Mouse (Mus musculus) C2C12 (cell line): ENCODE data around the gene Ift52. TPM values are rescaled to one million over a fixed set of nuclear protein-coding genes. Genes with fewer than 3 reads are reported as not detected.

Source experiments
- H3K27me3 ChIP-seq: one replicate; pipeline ENCODE4 v1.6.1; 2011; ENCODE audit not compliant: control insufficient read depth, insufficient read depth, insufficient read length
- H3K36me3 ChIP-seq: one replicate; pipeline ENCODE4 v1.6.1; 2011; ENCODE audit not compliant: control insufficient read depth, insufficient read depth
- H3K4me3 ChIP-seq: one replicate; pipeline ENCODE4 v1.5.1; 2011; ENCODE audit warnings: mild to moderate bottlenecking, control low read depth; ENCODE audit not compliant: poor library complexity, insufficient read depth, severe bottlenecking
- H3K79me2 ChIP-seq: one replicate; pipeline ENCODE4 v1.6.1; 2011; ENCODE audit not compliant: control insufficient read depth, insufficient read depth
- H3K79me3 ChIP-seq: one replicate; pipeline ENCODE4 v1.6.1; 2011; ENCODE audit warnings: low read depth, control low read depth
- H3ac ChIP-seq: one replicate; pipeline ENCODE3; 2011; ENCODE audit warnings: low read depth; ENCODE audit not compliant: control insufficient read depth, insufficient read length
- CEBPB ChIP-seq: IDR thresholded peaks from one replicate; pipeline ENCODE4 v1.6.1; 2011; ENCODE audit warnings: low read depth, mild to moderate bottlenecking, control low read depth, moderate library complexity
- CTCF ChIP-seq: IDR thresholded peaks from one replicate; pipeline ENCODE4 v1.5.1; 2011; ENCODE audit not compliant: control insufficient read depth, insufficient read depth, insufficient read length
- FOSL1 ChIP-seq: IDR thresholded peaks from one replicate; pipeline ENCODE4 v1.8.0; 2011; ENCODE audit warnings: mild to moderate bottlenecking, low read length; ENCODE audit not compliant: poor library complexity, insufficient read depth, severe bottlenecking
- MAX ChIP-seq: IDR thresholded peaks from one replicate; pipeline ENCODE4 v1.6.1; 2011; ENCODE audit warnings: mild to moderate bottlenecking, control low read depth
- MYOD1 ChIP-seq: IDR thresholded peaks from one replicate; pipeline ENCODE4 v1.6.1; 2011; ENCODE audit warnings: low read depth; ENCODE audit not compliant: control insufficient read depth, insufficient read length
- MYOG ChIP-seq: IDR thresholded peaks from one replicate; pipeline ENCODE4 v1.6.1; 2011; ENCODE audit not compliant: control insufficient read depth, insufficient read length; ENCODE audit errors: extremely low read depth
- USF1 ChIP-seq: IDR thresholded peaks from one replicate; pipeline ENCODE4 v1.6.1; 2011; ENCODE audit warnings: low read depth, mild to moderate bottlenecking, control low read depth, moderate library complexity
- polyA plus RNA-seq: library from polyadenylated mRNA; unstranded; fragments of >200 nt; fragmentation: generic; extraction: Trizol; gene quantifications from one replicate; pipeline ENCODE4 v1.2.1, GENCODE M21; 2012; ENCODE audit warnings: missing spikeins

Gene Ift52
- polyA plus RNA-seq, 1 experiment: 17.6 TPM

DNA sequence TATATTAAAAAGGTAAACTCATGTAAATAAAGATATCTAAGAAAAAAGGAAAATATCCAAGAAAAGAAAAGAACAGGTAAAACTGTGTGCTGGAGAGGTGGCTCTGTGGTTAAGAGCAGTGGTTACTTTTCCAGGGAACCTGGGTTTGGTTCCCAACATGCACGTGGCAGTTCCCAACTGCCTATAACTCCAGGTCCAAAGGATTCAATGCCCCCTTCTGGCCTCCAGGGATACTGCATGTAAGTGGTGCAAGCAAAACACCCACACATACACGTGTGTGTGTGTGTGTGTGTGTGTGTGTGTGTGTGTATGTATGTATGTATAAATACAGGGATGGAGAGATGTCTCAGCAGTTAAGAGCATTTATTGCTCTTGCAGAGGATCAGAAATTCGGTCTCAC lies 17.4 kb upstream of the Ift52 start:
- TF ChIP-seq MAX (peak; percentile 79), CEBPB (no peak), FOSL1 (no peak), USF1 (peak; percentile 2), MYOG (no peak), CTCF (peak; percentile 58), MYOD1 (no peak)
- H3K4me3 ChIP-seq: no peak overlapping the region
- H3K79me3 ChIP-seq: no peaks in the 10 kb centered on the region
- no peak overlapping the region for H3ac ChIP-seq
- H3K27me3 ChIP-seq: peaks cover 3% of the 10 kb centered on the region
- no peaks in the 10 kb centered on the region for H3K36me3 ChIP-seq
- H3K79me2 ChIP-seq: no peaks in the 10 kb centered on the region

DNA sequence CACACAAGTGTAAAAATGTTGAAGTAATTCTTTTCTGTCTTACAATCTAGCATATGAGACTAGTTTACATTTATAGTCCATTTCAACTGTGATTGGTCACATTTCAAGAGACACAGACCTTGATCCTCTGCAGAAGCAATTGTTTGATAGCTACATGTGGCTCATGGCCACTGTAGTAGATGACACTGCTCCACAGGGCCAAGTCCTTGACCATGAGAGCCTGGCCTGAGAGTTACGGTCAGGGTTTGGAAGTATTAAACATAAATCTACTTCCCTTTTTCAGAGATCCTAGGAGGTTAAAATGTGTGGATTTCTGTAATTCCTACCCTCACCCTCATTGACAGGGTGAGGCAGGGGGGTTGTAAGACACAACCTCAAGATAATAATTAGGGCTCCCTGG lies 16.1 kb upstream of the Ift52 start:
- Histone ChIP-seq H3K36me3 (no peaks in the 10 kb centered on the region), H3K79me2 (no peaks in the 10 kb centered on the region)
- TF ChIP-seq CTCF: no peak

DNA sequence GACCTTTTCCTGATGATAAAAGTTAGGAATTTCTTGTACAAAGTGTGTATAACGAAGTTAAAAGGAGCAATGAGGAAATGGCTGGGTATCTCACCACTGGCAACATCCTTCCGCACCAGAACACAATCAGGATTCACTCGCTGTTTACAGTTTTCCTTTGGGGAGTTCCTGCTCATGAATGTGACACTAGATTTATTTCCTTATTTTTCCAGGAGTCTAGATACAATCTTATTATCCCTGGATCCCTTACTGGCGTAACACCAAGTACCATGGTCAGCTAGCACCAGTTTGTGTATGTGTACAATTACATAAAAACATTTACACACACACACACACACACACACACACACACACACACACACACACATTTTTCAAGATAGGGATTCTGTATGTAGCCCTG lies 9.9 kb upstream of the Ift52 start:
- Histone ChIP-seq H3K27me3 (peaks cover 4% of the 10 kb centered on the region), H3K4me3 (no peak overlapping the region), H3ac (no peak overlapping the region), H3K79me2 (no peaks in the 10 kb centered on the region), H3K79me3 (no peaks in the 10 kb centered on the region), H3K36me3 (no peaks in the 10 kb centered on the region)
- no peak for TF ChIP-seq FOSL1
- TF ChIP-seq USF1: no peak
- TF ChIP-seq MYOG: no peak

More for the DNA sequence above, 16.1 kb upstream of the Ift52 start:
- Histone ChIP-seq H3K27me3 (peaks cover 4% of the 10 kb centered on the region), H3K79me3 (no peaks in the 10 kb centered on the region), H3ac (no peak overlapping the region), H3K4me3 (no peak overlapping the region)

DNA sequence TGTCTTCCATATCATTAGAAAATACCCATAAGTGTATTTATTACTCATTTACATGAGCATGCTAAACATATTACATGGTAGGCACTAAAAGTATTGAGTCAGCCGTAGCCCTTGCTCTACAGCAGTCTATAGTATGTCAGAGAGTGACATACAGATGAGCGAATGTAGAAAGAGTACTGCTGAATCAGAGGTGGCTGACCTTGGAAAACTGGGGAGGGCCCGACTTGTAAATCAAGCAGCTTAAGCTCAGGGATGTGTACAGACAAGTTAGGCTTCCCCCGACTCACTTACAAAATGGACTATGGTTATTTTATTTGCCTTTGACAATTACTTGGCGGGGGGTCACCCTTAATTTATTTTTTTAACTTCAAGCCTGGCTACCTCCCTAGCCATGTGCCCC lies 14.1 kb downstream of the Ift52 start:
- Histone ChIP-seq H3K4me3 (no peak overlapping the region), H3K36me3 (peaks cover 63% of the 10 kb centered on the region), H3K79me3 (no peaks in the 10 kb centered on the region), H3ac (no peak overlapping the region), H3K27me3 (no peaks in the 10 kb centered on the region), H3K79me2 (no peaks in the 10 kb centered on the region)
- TF ChIP-seq MYOG: no peak
- TF ChIP-seq CEBPB: no peak
- no peak for TF ChIP-seq FOSL1
- no peak for TF ChIP-seq CTCF
- no peak for TF ChIP-seq MAX
- TF ChIP-seq USF1: no peak
- no peak for TF ChIP-seq MYOD1

DNA sequence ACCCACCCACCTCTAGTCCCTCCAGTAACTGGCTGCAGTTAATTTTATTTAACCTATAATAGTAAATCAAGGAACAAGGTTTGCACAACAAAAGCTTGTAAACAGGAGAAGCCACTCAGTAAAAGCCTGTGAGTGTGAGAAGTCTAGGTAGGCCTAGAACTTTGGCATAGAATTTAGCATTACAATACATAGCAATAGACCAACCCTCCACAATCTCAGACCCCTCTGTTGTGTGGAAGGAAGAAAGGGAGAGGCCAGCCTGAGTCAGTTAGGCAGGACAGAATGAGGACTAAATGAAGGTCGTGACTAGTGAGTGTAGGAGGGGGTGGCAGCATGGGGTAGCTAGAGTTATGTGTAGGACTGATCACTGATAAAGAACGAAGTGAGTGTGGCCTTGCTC lies 14.6 kb downstream of the Ift52 start:
- peaks cover 67% of the 10 kb centered on the region for H3K36me3 ChIP-seq
- no peaks in the 10 kb centered on the region for H3K79me3 ChIP-seq
- H3ac ChIP-seq: no peak overlapping the region
- no peaks in the 10 kb centered on the region for H3K79me2 ChIP-seq
- no peaks in the 10 kb centered on the region for H3K27me3 ChIP-seq
- TF ChIP-seq USF1: no peak
- TF ChIP-seq FOSL1: no peak
- no peak for TF ChIP-seq MYOG
- TF ChIP-seq CTCF: no peak
- no peak for TF ChIP-seq CEBPB
- TF ChIP-seq MYOD1: no peak
- TF ChIP-seq MAX: no peak
- no peak overlapping the region for H3K4me3 ChIP-seq

DNA sequence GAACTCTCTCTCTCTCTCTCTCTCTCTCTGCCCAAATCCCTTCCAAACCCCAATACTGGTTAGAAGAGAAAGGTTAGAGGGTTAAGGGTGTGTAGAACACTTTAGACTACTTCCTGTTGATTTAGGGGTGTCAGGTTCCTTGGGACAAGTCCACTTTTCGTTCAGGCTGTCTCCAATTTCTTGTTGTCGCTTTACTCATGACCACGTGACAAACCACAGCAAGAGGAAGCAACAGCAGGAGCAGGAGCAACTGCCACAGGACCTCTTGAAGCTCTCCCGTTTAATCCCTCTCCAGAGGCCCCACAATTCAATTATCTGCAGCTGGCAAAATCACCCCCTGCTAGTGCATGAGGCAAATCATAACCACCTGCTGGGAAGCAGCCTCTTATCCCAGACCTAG lies 15.5 kb downstream of the Ift52 start:
- Histone ChIP-seq H3ac (no peak overlapping the region), H3K79me3 (no peaks in the 10 kb centered on the region), H3K27me3 (no peaks in the 10 kb centered on the region), H3K36me3 (peaks cover 63% of the 10 kb centered on the region), H3K4me3 (no peak overlapping the region), H3K79me2 (no peaks in the 10 kb centered on the region)
- peak; percentile 30 for TF ChIP-seq USF1
- no peak for TF ChIP-seq CTCF

DNA sequence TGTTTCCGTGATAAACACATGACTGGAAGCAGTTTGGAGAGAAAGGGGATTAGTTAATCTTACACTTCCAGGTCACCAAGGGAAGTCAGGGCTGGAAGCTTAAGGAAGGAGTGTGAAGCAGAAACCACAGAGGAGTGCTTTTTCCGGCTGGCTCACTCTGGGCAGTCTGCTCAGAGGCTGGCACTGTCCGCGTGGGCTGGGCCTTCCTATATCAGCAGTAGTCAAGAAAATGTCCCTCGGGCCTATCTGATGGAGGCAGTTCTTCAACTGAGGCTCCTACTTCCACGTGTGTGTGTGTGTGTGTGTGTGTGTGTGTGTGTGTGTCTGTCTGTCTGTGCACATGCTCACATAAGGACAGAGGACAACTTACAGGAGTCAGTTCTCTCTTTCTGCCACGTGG lies 22.8 kb downstream of the Ift52 start:
- peaks cover 51% of the 10 kb centered on the region for H3K36me3 ChIP-seq
- H3K27me3 ChIP-seq: no peaks in the 10 kb centered on the region
- H3K79me2 ChIP-seq: no peaks in the 10 kb centered on the region
- H3K79me3 ChIP-seq: no peaks in the 10 kb centered on the region
- no peak overlapping the region for H3ac ChIP-seq
- no peak overlapping the region for H3K4me3 ChIP-seq
- no peak for TF ChIP-seq MYOD1
- no peak for TF ChIP-seq FOSL1
- TF ChIP-seq MYOG: no peak
- no peak for TF ChIP-seq CEBPB
- no peak for TF ChIP-seq USF1
- TF ChIP-seq CTCF: no peak
- TF ChIP-seq MAX: no peak
